Comparison of ENCODE assay signal across 30 mouse cellular contexts in the genomic region with DNA sequence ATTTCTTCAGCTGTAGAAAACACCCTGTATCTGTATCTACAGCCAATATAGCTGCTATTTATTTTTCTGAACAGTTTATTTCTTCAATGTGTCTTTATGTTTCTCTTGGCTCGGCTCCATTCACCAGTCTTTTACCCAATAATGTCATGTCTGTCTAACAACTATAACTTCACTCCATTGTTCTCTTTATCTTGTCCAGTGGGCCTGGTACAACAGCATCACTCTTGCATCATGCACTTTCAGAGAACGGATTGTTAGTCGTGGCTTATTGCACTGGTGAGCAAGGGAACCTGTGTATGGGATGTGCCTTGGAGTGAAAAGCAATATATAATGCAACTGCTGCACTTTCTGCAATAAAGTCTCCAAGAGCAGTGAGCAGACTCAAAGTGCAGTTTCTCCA.
DNase-seq lines count a peak whose midpoint lies in the region; ATAC-seq lines count a peak whose summit lies in the region.
"Had no signal": no experiment of that assay in that cellular context is flagged by ENCODE, and none has a peak within 500 bp of the region (broad histone marks: within the 10 kb centered on the region; RNA-seq: fewer than 3 reads in every experiment).

No protein-coding gene starts in this region.

- intact Hi-C loops in left cerebral cortex, postnatal 10 days (cut with DNase I) = no loop called here

- no peak overlapping the region for H3K4me2 ChIP-seq in forebrain, embryonic 14.5 days (ENCODE audit: low read length)
- H3K4me2 ChIP-seq in forebrain, embryonic 15.5 days (replicated peaks) = no peak overlapping the region
- no peak overlapping the region for H3K4me2 ChIP-seq in kidney, embryonic 16.5 days (replicated peaks; ENCODE audit: low read depth, low read length)
- H3K4me2 ChIP-seq: embryonic facial prominence, embryonic 12.5 days; embryonic facial prominence, embryonic 15.5 days; forebrain, embryonic 12.5 days; hindbrain, embryonic 13.5 days had no signal

- H3K36me3 ChIP-seq in forebrain, embryonic 14.5 days (ENCODE audit: control insufficient read depth, insufficient read depth, low read length) = no peaks in the 10 kb centered on the region
- no peaks in the 10 kb centered on the region for H3K36me3 ChIP-seq in forebrain, embryonic 15.5 days
- no peaks in the 10 kb centered on the region for H3K36me3 ChIP-seq in kidney, embryonic 16.5 days (ENCODE audit: insufficient read depth, low read length)
- H3K36me3 ChIP-seq: embryonic facial prominence, embryonic 12.5 days; embryonic facial prominence, embryonic 15.5 days; forebrain, embryonic 12.5 days; G1E; heart, embryonic 10.5 days; hindbrain, embryonic 10.5 days; hindbrain, embryonic 13.5 days had no signal

- no peak for DNase-seq in forebrain, embryonic 14.5 days (ENCODE audit: low spot score)
- no peak for DNase-seq in kidney, adult 8-10 months
- DNase-seq in 3T3-L1 (ENCODE audit: low read depth, low spot score) = peak; percentile 51
- DNase-seq in adipocyte (ENCODE audit: low spot score) = peak; percentile 14
- DNase-seq in layer of hippocampus, postnatal 36 days = no peak
- DNase-seq in left cerebral cortex, postnatal 10 days (ENCODE audit: extremely low spot score in 1 of 2, low spot score in 2 of 2) = no peak
- DNase-seq: adrenal gland, postnatal 10 days; adrenal gland, postnatal 36 days; B cell, adult 2 months; cerebellum, adult 18-20 months; cerebellum, adult 9-11 months; cerebellum, postnatal 25 days; forebrain, postnatal 0 days; gastrocnemius, adult 2 months; gastrocnemius, postnatal 14 days; heart, adult 2 months; heart, postnatal 36 days had no signal

- H3K27ac ChIP-seq in forebrain, embryonic 14.5 days (ENCODE audit: low read depth, low read length) = 0 out of 2 replicates have a peak overlapping the region, but pooled peaks have one; percentile 21
- no peak overlapping the region for H3K27ac ChIP-seq in forebrain, embryonic 15.5 days (replicated peaks)
- no peak overlapping the region for H3K27ac ChIP-seq in kidney, embryonic 16.5 days (ENCODE audit: low read length)
- H3K27ac ChIP-seq: embryonic facial prominence, embryonic 12.5 days; embryonic facial prominence, embryonic 15.5 days; gastrocnemius, adult 2 months; heart, adult 2 months; heart, embryonic 10.5 days; hindbrain, embryonic 10.5 days; hindbrain, embryonic 13.5 days had no signal

- no peak overlapping the region for H3K9ac ChIP-seq in forebrain, embryonic 14.5 days (ENCODE audit: low read length)
- no peak overlapping the region for H3K9ac ChIP-seq in forebrain, embryonic 15.5 days (replicated peaks)
- no peak overlapping the region for H3K9ac ChIP-seq in kidney, embryonic 16.5 days (replicated peaks; ENCODE audit: low read length)
- H3K9ac ChIP-seq: embryonic facial prominence, embryonic 12.5 days; embryonic facial prominence, embryonic 15.5 days; forebrain, embryonic 12.5 days; forebrain, postnatal 0 days; hindbrain, embryonic 13.5 days had no signal

- H3K4me1 ChIP-seq in forebrain, embryonic 14.5 days (ENCODE audit: control insufficient read depth, insufficient read depth, low read length) = peaks cover 25% of the 10 kb centered on the region
- H3K4me1 ChIP-seq in forebrain, embryonic 15.5 days = peaks cover 29% of the 10 kb centered on the region
- peaks cover 5% of the 10 kb centered on the region for H3K4me1 ChIP-seq in kidney, embryonic 16.5 days (ENCODE audit: insufficient read depth, low read length)
- H3K4me1 ChIP-seq: embryonic facial prominence, embryonic 12.5 days; embryonic facial prominence, embryonic 15.5 days; heart, embryonic 10.5 days had no signal

- H3K9me3 ChIP-seq in forebrain, embryonic 14.5 days (replicated peaks; ENCODE audit: control insufficient read depth, low read length) = no peaks in the 10 kb centered on the region
- no peaks in the 10 kb centered on the region for H3K9me3 ChIP-seq in forebrain, embryonic 15.5 days
- no peaks in the 10 kb centered on the region for H3K9me3 ChIP-seq in kidney, embryonic 16.5 days (ENCODE audit: low read length)
- H3K9me3 ChIP-seq: embryonic facial prominence, embryonic 12.5 days; embryonic facial prominence, embryonic 15.5 days; forebrain, embryonic 12.5 days; G1E; heart, embryonic 10.5 days; hindbrain, embryonic 10.5 days; hindbrain, embryonic 13.5 days had no signal

- no peak overlapping the region for H3K4me3 ChIP-seq in forebrain, embryonic 14.5 days (ENCODE audit: low read depth, low read length)
- H3K4me3 ChIP-seq in forebrain, embryonic 15.5 days = no peak overlapping the region
- H3K4me3 ChIP-seq in kidney, embryonic 16.5 days (ENCODE audit: low read length) = no peak overlapping the region
- H3K4me3 ChIP-seq: embryonic facial prominence, embryonic 12.5 days; embryonic facial prominence, embryonic 15.5 days; forebrain, embryonic 12.5 days; gastrocnemius, adult 2 months; heart, adult 2 months; heart, embryonic 10.5 days; hindbrain, embryonic 10.5 days; hindbrain, embryonic 13.5 days had no signal

- 45% methylated on average over 3 of the region's 3 CpGs for WGBS in forebrain, embryonic 14.5 days
- WGBS in forebrain, embryonic 15.5 days = 53% methylated on average over 3 of the region's 3 CpGs
- WGBS in kidney, embryonic 16.5 days = 20% methylated on average over 3 of the region's 3 CpGs

- ATAC-seq in forebrain, embryonic 14.5 days = no peak
- ATAC-seq in forebrain, embryonic 15.5 days (replicated peaks) = no peak
- ATAC-seq in kidney, embryonic 16.5 days (ENCODE audit: low FRiP score, low TSS enrichment) = peak; percentile 57; the same call in 1 of the 2 replicates
- ATAC-seq: activated CD4-positive, CD25-positive, alpha-beta regulatory T cell, adult 4 months; forebrain, postnatal 0 days; hindbrain, embryonic 16.5 days; intestine, embryonic 16.5 days had no signal

- H3K27me3 ChIP-seq in forebrain, embryonic 14.5 days (replicated peaks; ENCODE audit: control insufficient read depth, insufficient read depth, low read length) = no peaks in the 10 kb centered on the region
- no peaks in the 10 kb centered on the region for H3K27me3 ChIP-seq in forebrain, embryonic 15.5 days
- no peaks in the 10 kb centered on the region for H3K27me3 ChIP-seq in kidney, embryonic 16.5 days (ENCODE audit: insufficient read depth, low read length)
- H3K27me3 ChIP-seq: CH12.LX; embryonic facial prominence, embryonic 12.5 days; embryonic facial prominence, embryonic 15.5 days; forebrain, embryonic 12.5 days; hindbrain, embryonic 13.5 days had no signal

Comparison
In these comparisons a context has a peak if more than half of its experiments do, and no peak if none do; other contexts are left out.
1. DNase-seq: peak in 3T3-L1 (single experiment) and adipocyte (single experiment); none in forebrain, embryonic 14.5 days (single experiment), kidney, adult 8-10 months (0 of 2), layer of hippocampus, postnatal 36 days (0 of 2) and left cerebral cortex, postnatal 10 days (0 of 2).